Mouse (Mus musculus): ENCODE results near the gene Rock2. TPM values are rescaled to one million over a fixed set of nuclear protein-coding genes. Genes with fewer than 3 reads are reported as not detected.
A peak's percentile ranks its signal among the peaks of the same experiment; 100 is the strongest.

Rock2 gene
- total RNA-seq, 2 experiments from 2014 or later = 120 to 134 TPM

DNA sequence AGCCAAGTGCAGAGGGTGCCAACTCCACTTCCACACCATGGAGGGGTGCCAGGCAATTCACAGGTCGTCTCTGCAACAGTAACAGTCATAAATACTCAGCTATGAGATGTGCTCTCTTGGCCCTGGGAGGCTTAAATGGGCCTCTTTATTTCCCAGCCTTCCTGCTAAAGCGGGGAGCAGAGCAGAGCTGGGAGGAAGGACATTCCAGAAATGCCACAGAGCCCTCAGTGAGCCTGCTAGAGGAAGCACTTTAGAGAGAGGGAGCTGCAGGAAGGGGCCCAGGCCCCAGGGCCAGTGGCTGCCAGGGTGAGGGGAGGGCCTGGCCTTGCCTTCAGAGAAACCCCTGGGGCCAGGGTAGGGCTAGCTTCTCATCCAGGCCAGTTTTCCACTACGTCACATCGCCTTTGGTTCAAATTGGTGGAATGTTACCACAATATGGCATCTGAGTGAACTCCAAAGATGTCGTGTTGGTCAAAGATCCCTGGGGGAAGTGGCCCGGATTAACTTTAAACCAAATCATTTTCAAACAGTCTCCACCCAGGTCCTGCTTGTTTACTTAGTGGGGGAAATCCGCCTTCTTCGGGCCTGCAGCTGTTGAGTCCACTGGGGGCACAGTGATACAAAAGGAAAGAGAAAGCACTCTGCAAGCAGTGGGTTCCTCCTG is 24.2 kb upstream of the Rock2 start:
- no peak for DNase-seq (ENCODE audit: extremely low spot score in 1 of 2, low spot score in 1 of 2)

DNA sequence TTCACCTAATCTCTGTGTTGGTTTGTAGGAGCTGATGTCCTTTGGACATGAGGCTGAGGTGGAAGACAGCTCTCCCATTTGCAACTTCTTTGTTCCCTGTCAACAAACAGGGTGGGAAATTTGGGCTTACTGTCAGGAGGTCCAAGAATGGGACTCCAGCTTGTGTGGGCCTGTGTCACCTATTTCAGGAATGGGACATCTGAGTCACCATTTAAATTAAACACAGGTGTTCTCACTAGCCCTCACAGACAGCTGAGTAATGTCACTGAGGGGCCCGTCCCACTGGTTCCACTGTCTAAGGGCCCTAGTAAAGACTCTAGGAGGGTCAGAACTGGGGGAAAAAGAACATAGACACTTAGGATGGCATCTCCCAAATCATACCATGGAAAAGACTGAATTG is 22.7 kb upstream of the Rock2 start:
- no peak for DNase-seq (ENCODE audit: extremely low spot score in 1 of 2, low spot score in 1 of 2)

DNA sequence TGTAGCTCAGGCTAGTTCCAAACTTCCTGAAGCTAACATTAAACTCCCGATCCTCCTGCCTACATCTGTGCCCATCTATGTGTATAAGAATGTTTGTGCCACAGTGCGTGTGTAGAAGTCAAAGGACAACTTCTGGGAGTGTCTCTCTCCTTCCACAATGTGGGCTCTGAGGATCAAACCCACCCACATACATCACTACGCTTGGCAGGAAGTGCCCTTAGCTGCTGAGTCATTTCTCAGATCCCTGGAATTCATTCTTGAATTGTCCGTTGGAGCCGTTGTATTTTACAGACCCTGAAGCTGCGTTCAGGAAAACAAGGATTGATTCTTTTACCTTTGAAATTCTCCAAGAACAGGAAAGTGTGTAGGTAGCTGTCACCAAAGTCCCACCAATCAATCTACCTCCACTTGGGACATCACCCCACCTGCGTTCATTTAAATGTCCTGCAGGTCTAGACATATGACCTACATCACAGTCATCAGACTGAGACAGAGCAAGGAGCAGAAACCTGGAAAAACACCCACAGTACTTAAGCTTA is 21.7 kb upstream of the Rock2 start:
- DNase-seq (ENCODE audit: extremely low spot score in 1 of 2, low spot score in 1 of 2) = no peak

DNA sequence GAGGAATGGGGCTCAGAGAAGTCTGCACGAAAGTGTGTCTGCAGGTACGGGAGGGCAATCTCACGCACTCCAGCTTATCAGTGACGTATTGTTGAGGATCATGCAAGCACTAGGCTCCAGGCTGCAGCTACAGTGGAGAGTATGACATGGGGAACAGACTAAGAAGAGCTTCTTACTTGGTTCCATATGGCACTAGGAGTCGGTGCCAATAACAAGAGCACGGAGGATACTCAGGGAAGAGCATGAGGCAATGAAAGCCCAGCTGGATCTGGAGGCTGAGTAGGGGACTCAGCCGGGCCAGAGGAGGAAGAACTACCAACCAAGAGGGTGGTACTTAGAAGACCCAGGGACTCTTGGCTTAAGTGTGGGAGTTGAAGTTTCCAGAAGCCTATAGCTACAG is 21.1 kb upstream of the Rock2 start:
- no peak for DNase-seq (ENCODE audit: extremely low spot score in 1 of 2, low spot score in 1 of 2)

DNA sequence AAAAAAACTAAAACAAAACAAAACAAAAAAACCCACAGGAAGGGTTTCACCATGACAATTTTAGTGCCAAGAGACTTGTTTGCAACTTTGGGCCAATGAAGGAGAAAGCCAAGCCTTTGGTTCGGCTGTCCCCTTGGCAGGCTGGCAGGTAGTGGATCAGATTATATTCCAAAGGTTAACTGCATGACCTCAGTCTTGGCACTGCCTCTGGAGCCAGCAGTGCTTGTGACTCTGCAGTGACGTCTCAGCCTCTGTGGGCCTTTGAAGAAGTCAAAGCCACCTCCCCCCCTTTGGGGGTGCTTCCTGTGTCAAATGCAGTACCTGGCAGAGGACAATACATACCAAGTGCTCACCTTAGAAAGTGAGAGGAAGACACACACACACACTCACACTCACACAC is 20.6 kb upstream of the Rock2 start:
- DNase-seq (ENCODE audit: extremely low spot score in 1 of 2, low spot score in 1 of 2) = no peak

DNA sequence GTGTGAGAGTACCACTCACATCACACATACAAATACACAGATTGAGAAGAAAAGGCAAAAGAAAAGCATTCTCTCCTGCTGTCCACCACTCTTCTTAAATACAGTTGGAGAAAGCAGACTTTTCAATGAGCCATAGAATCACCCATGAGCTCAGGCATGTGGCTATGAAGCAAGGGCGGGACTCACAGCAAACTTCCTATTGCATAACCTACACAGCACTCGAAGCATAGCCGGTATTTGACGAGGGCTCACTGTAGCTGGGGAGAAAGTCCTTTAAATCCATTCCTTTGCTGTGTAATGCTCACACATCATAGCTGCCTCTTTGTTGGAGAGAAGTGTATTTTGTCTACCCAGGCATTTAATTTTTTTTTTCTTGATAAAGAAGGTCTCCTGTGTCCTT is 19.4 kb upstream of the Rock2 start:
- DNase-seq (ENCODE audit: extremely low spot score in 1 of 2, low spot score in 1 of 2) = no peak

DNA sequence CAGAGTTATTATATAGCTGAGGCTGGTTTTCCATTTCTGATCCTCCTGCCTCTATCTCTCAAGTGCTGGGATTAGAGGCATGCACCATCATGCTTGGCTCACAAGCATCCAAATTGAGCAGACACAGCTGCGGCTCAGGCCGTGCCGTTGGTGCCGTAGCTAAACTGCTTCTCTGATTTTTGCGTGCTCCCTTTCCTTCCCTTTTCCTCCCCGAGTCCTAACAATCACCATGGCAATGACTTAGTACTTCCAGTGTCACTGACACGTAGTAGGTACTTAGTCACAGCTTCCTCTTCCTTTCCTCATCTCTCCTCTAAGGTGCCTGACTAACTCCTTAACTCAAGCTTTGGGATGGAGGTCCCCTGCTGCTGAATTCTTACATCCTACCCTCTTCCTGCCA is 19.0 kb upstream of the Rock2 start:
- no peak for DNase-seq (ENCODE audit: extremely low spot score in 1 of 2, low spot score in 1 of 2)

DNA sequence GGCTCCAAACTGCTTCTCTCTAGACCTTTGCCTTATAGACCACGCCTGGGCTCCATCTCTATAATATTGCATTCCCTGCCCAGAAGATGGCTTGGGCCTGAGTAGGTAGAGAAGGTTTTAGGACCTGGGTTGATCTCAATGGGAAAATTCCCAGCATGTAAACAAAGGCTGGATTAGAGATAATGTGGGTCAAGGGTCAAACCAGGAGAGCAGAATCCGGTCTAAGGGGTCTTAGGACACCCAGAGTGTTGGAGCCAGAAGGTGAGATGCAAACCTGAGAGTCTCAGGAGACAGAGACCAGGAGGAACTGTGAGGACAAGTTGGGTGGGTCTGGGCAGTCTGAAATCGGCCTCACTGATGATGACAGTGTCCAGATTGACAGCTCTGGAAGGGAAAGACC is 18.0 kb upstream of the Rock2 start:
- no peak for DNase-seq (ENCODE audit: extremely low spot score in 1 of 2, low spot score in 1 of 2)

DNA sequence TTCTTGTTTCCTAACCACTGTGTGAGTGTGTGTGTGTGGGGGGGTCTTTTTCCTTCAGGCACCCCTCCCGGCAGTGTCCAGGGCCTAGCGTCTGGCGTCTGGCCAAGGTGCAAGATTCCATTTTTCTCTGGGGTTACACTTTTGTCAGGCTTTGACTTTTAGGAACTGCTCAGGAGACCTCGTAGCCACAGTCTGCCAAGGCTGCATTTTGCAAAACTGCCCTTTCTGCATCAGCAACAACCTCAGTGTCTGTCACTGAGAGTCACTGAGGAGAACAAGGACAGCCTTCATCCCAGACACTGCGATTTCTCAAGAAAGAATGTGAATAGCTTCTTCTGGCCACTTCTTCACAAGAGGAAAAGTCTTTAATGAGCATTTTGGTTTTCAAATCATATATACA is 17.6 kb upstream of the Rock2 start:
- DNase-seq (ENCODE audit: extremely low spot score in 1 of 2, low spot score in 1 of 2) = no peak

DNA sequence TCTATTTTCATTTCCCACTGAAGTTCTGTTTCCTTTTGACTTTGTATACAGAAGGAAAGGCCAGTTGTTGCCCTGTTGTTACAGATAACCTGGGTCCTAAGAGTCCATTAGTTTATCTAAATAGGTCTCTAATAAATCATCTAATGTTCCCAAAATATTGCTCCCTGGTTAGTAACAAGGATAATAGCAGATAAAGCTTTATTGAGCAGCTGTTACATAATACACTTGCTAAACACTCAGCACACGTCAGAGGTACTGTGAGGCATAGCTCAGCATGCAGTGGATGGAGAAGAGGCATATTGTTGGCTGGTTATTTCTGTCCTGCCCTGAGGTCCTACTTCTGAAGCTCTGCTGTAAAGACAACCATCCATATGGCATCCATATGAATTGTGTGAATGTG is 17.0 kb upstream of the Rock2 start:
- no peak for DNase-seq (ENCODE audit: extremely low spot score in 1 of 2, low spot score in 1 of 2)

DNA sequence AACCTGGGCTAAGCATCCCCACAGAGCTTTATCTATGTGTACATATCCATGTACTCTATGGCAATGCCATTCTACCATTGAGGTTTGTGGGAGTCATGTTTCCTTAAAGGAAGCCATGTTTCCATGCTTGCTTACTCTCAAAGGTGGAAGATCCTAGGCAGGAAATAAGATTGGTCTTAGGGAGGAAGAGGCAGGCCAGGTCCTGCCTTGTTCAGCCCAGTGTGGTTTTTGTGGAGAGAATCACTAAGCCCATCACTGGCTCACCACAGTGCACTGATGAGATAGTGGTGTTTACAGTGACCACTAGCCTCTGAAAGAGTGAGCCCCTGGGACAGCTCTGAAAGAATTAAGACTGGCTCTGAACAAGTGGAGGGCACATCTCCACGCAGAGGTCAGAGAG is 15.3 kb upstream of the Rock2 start:
- DNase-seq (ENCODE audit: extremely low spot score in 1 of 2, low spot score in 1 of 2) = no peak

DNA sequence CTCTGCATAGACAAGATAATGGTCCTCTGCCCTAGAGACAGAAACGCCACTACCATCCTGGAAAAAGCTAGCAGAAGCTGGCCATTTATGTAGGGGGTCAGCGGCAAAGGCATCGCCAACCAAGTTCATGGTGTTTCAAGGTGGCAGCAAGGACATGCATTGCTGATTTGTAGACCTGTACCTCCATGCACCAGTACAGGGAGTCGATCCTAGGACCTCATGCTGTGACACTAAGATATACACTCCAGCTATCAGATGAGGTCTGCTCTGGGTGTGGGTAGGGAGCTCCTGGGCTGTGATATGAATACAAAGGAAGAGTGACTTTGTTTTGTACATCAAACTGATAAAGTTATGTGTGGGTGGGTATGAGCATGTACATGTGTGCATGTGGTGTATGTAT is 14.6 kb upstream of the Rock2 start:
- no peak for DNase-seq (ENCODE audit: extremely low spot score in 1 of 2, low spot score in 1 of 2)

DNA sequence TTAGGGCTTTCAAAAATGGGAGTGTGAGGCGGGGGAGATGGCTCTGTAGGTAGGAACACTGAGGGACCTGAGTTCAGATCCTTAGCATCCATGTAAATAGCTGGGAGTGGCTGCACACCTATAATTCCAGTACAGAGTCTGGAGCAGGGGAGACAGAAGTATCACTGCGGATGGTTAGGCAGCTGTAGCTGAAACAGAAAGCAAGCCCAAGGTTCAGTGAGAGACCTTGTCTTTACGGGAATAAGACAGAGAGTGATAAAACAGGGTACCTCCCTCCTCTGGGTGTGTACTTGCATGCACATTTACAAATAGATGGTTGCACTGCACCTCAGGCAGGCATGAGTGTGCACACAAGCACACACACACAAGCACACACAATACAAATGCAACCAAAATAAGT is 12.3 kb upstream of the Rock2 start:
- no peak for DNase-seq (ENCODE audit: extremely low spot score in 1 of 2, low spot score in 1 of 2)

DNA sequence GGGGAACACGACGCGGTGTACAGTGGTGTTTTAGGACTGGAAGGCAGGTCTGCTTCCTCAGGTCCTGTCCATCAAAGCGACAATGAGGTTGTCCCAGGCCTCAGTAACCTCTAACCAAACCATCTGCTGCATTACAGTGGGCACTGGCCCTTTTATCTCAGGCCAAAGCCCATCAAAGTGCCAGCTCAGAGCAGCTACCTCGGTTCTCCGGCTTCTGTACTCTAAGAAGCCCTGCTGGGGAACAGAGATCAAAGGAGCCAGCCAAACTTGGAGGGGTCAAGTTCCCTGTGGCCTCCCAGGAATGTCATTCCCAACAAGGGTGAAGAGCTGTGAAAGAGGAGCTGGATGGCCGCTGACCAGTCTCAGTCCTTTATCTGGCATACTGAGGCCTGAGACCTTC is 11.6 kb upstream of the Rock2 start:
- DNase-seq (ENCODE audit: extremely low spot score in 1 of 2, low spot score in 1 of 2) = no peak

DNA sequence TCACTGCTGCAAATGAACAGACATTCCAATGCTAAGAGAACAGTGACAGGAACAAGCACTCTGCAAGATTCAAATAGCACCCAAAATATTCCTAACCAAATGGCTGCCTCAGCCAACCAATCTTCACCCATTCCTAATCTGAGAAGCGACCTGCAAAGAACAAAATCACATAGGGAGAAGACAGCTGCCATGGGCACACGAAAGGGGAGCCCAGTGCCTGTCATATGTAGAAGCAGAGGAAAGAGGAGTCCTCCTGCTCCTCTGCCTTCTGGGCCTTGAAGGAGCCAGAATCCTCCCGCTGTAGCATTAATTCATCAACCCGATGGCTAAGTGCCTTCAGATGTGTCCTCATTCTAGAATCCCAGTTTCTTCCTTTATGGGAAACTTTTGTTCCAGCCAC is 10.2 kb upstream of the Rock2 start:
- no peak for DNase-seq (ENCODE audit: extremely low spot score in 1 of 2, low spot score in 1 of 2)

DNA sequence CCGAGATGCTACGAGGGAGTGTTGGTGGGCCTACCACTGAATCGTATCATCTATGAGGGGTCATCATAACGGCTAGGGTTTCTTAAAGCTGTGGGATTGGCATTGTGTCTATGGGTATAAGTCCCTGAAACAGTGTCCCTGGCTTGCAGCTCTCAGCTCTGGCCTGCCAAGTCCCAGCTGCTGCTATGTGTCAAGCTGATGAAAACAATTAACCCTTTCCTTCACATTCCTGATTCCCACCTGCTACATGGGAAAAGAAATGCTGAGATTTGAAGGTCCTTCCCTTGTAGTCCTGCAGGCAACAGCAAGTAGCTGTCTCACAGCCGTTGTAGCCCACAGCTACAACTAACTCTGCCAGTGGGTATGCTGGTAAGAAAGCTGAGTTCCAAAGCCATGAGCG is 8.3 kb upstream of the Rock2 start:
- DNase-seq (ENCODE audit: extremely low spot score in 1 of 2, low spot score in 1 of 2) = no peak

DNA sequence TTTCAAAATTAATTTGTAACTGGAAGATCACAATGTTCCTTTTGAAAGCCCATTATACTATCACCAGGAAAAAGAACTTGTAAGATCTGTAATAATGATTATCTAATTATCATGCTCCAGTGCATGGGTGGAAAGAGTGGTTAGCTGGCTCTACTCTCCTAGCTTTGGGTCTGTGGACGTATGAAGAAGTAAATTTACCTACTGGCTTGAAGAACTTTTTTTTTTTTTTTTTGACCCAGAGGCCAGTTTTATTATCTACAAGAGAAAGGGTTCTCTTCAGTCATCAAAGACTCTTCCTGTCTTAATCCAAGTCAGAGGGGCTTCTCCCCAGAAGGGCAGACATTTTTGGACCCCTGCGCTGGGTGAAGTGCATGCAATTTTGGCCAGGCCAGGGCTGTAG is 1.7 kb upstream of the Rock2 start:
- DNase-seq (ENCODE audit: extremely low spot score in 1 of 2, low spot score in 1 of 2) = no peak

DNA sequence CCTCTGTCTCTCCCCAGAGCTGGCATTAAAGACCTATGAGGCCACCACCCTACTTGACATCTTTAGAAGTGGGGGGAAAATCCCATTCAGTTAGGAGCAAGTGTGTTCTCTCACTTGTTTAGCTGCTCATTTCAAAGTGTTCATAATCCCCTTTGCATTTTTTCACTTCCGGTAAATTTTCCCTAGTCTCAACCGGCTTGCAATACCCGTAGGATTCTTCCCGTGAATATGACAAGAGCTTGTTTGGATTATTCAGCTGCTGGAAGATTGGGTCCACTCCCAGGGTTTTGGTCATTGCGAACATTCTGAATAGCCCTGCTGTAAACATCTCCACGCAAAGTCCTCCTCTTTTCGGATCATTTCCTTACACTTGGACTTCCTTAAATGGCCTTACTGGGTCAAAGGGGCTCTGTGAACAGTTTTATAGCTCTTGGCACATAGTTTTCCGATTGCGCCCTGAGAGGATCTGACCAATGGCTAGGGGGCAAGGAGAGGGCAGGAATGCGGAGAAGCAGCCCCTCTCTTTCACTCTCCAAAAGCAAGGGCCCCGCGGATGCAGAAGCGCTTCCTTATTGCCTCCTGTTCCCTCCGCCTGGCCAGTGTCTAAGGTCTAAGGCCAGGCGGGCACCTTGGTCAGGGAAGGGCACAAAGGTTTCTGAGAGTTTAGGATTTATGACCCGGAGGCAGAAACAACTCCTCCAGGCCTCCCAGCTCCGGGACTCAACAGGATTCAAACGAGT is 869 bp upstream of the Rock2 start:
- DNase-seq (ENCODE audit: extremely low spot score in 1 of 2, low spot score in 1 of 2) = no peak

DNA sequence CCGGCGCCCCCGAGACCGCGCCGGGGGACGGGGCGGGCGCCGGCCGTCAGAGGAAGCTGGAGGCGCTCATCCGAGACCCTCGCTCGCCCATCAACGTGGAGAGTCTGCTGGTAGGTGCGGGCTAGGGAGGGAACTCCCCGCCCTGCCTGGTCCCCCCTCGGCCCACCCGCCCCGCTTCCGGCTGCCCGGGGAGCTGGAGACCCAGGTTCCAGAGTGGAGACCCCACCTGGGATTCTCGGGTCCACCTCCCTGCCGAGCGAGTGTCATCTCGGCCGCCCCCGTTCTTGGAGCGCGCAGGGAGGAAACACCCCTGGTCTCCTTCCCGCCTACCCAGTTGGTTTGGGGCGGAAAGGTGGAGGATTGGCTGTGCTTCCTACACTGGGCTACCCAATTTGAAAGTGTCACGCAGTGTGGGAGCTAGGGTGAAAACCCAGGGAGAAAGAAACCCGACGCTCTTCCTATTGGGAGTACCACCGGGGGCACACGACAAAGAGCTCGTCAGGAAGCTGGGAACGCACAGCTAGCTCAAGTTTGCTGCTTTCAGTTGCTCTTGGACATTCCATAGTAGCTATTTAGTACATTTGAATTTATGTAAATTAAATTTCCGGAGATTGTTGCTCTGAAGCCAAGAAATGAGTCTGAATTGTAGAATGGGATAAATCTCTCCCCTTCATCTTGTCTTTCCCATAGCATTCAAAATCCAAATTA is 680 bp downstream of the Rock2 start:
- peak in 1 of 2 experiments; percentile 47 for DNase-seq (ENCODE audit: extremely low spot score in 1 of 2, low spot score in 1 of 2)

DNA sequence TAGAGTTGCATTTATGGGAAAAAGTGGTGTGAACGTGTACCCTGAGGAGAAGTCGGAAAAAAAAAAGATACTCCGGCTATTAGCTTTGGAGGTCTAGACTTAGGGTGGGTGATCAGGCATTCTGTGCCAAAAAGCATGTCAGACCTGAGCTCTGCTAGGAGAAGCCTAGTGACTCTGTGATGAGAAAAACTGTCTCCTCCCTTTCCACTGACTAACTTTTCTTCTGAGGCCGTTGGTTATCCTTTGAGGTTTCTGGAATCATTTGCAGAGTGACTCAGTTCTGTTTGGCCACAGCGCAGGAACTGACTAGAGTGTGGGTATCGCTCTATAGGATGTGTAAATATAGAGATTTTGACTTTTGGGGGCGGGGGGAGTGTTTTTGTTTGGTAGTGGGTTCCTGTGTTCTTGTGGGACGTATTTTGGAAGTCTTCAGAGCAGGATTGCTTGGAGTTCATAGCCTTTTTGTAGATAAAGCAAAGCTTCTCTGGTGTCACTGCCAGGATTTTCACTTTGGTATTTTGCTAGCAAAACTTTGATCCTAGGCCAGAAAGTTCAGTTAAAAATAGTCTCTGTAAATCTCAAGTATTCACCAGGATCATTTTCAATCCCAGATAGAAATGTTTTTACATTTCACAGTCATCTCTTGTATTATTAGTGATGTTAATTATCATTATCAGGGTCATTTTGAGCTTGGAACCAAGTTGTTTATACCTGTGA is 1.5 kb downstream of the Rock2 start:
- no peak for DNase-seq (ENCODE audit: extremely low spot score in 1 of 2, low spot score in 1 of 2)

DNA sequence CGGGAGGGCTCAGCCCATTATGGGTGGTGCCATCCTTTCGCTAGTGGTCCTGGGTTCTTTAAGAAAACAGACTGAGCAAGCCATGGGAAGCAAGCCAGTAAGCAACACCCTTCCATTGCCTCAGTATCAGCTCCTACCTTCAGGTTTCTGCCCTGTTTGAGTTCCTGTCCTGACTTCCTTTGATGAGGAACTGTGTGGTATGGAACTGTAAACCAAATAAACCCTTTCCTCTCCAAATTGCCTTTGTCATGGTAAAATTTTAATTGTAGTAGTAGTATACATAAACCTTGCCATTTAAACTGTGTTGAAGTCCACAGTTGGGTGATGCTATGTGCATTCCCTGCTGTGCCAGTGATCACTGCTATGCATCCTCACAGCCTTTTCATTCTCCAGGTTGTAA is 2.5 kb downstream of the Rock2 start:
- no peak for DNase-seq (ENCODE audit: extremely low spot score in 1 of 2, low spot score in 1 of 2)
